In the genomic region with DNA sequence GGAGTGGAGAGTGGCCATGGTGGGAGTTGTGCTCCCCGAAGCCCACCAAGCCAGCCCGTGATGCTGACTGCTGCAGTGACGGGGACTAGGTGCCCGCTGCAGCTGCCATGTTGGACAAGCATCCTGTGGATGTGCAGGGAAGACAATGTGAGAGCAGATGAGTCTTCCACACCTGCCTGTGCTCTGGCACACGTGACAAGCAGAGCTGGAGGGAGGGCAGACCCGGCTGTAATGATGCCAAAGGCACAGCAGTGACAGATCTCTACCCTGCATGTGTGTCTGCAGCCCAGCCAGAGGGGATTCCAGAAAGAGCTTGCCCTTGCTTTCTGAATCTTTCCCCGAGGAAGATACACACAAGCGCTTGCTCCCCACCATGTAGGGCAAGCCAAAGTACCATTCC, we compare ENCODE assay signal across 28 mouse cellular contexts. TPM values are rescaled to one million over a fixed set of nuclear protein-coding genes. Genes with fewer than 3 reads are reported as not detected.
A peak's percentile ranks its signal among the peaks of the same experiment; 100 is the strongest.
DNase-seq lines count a peak whose midpoint lies in the region; ATAC-seq and TF ChIP-seq lines count a peak whose summit lies in the region.
"Had no signal": no experiment of that assay in that cellular context is flagged by ENCODE, and none has a peak within 500 bp of the region (broad histone marks: within the 10 kb centered on the region; RNA-seq: fewer than 3 reads in every experiment).

No protein-coding gene starts in this region.

- DNase-seq in thymus, adult 18-20 months = peak; percentile 40 to 64
- DNase-seq in thymus, adult 2 months = peak; percentile 52
- peak; percentile 48 to 74 for DNase-seq in thymus, postnatal 36 days
- DNase-seq in right cerebral cortex, postnatal 4 days = no peak
- DNase-seq: adrenal gland, postnatal 36 days; B cell, adult 2 months; cerebellum, adult 8-10 months; embryo, embryonic 11 days; gastrocnemius, adult 2 months; gastrocnemius, postnatal 36 days; heart, adult 18-20 months; heart, postnatal 36 days; kidney, adult 8-10 months; kidney, postnatal 10 days; lung, postnatal 36 days; right cerebral cortex, postnatal 25 days; spleen, adult 18-20 months had no signal

- no peak overlapping the region for H3K4me3 ChIP-seq in hindbrain, embryonic 16.5 days (ENCODE audit: low read length)
- H3K4me3 ChIP-seq in hindbrain, embryonic 12.5 days = no peak overlapping the region
- H3K4me3 ChIP-seq in thymus, adult 2 months (ENCODE audit: control insufficient read depth, insufficient read depth, low read length) = no peak overlapping the region
- H3K4me3 ChIP-seq: embryonic facial prominence, embryonic 12.5 days; gastrocnemius, adult 2 months; left cerebral cortex, adult 2 months; limb, embryonic 13.5 days; lung, embryonic 15.5 days; midbrain, embryonic 12.5 days had no signal

- H3K4me1 ChIP-seq in hindbrain, embryonic 16.5 days (ENCODE audit: control insufficient read depth, insufficient read depth, low read depth, low read length) = no peaks in the 10 kb centered on the region; the same call in 1 of the 2 replicates
- peaks cover 19% of the 10 kb centered on the region for H3K4me1 ChIP-seq in hindbrain, embryonic 12.5 days
- H3K4me1 ChIP-seq in thymus, adult 2 months (replicated peaks; ENCODE audit: control insufficient read depth, insufficient read depth, low read length) = peaks cover 60% of the 10 kb centered on the region
- H3K4me1 ChIP-seq: lung, embryonic 15.5 days had no signal

- no peak overlapping the region for H3K27ac ChIP-seq in hindbrain, embryonic 16.5 days (ENCODE audit: low read depth, low read length)
- no peak overlapping the region for H3K27ac ChIP-seq in hindbrain, embryonic 12.5 days
- peak overlapping the region; percentile 63; the same call in 1 of the 2 replicates for H3K27ac ChIP-seq in thymus, adult 2 months (ENCODE audit: control insufficient read depth, insufficient read depth, low read length)
- H3K27ac ChIP-seq: embryonic facial prominence, embryonic 12.5 days; gastrocnemius, adult 2 months; left cerebral cortex, adult 2 months; limb, embryonic 13.5 days; lung, embryonic 15.5 days; midbrain, embryonic 12.5 days had no signal

- no peak overlapping the region for H3K9ac ChIP-seq in hindbrain, embryonic 16.5 days (ENCODE audit: low read depth, low read length)
- H3K9ac ChIP-seq in hindbrain, embryonic 12.5 days = no peak overlapping the region
- H3K9ac ChIP-seq: embryonic facial prominence, embryonic 12.5 days; limb, embryonic 13.5 days; lung, embryonic 15.5 days; midbrain, embryonic 12.5 days had no signal

- H3K36me3 ChIP-seq in hindbrain, embryonic 16.5 days (ENCODE audit: control insufficient read depth, insufficient read depth, low read length) = peaks cover 2% of the 10 kb centered on the region; the same call in 1 of the 2 replicates
- peaks cover 9% of the 10 kb centered on the region; the same call in 1 of the 2 replicates for H3K36me3 ChIP-seq in hindbrain, embryonic 12.5 days
- H3K36me3 ChIP-seq in thymus, adult 2 months (ENCODE audit: control insufficient read depth, insufficient read depth, low read length) = no peaks in the 10 kb centered on the region; the same call in 1 of the 2 replicates
- H3K36me3 ChIP-seq: embryonic facial prominence, embryonic 12.5 days; limb, embryonic 13.5 days; lung, embryonic 15.5 days had no signal

- peak; percentile 24; the same call in 1 of the 2 replicates for ATAC-seq in hindbrain, embryonic 16.5 days
- no peak for ATAC-seq in hindbrain, embryonic 12.5 days (ENCODE audit: low FRiP score)
- ATAC-seq: forebrain, embryonic 16.5 days; intestine, embryonic 16.5 days had no signal

- 0 out of 2 replicates have a peak, but pooled peaks have one; percentile 33 for TF ChIP-seq CTCF in thymus, adult 2 months (IDR thresholded peaks at IDR 0.05; ENCODE audit: borderline replicate concordance, control insufficient read depth, extremely low read depth, insufficient read depth, low read length, poor library complexity)

- H3K9me3 ChIP-seq in hindbrain, embryonic 16.5 days (ENCODE audit: control insufficient read depth, low read length) = no peaks in the 10 kb centered on the region
- H3K9me3 ChIP-seq in hindbrain, embryonic 12.5 days (replicated peaks) = no peaks in the 10 kb centered on the region
- H3K9me3 ChIP-seq: embryonic facial prominence, embryonic 12.5 days; limb, embryonic 13.5 days; lung, embryonic 15.5 days; midbrain, embryonic 12.5 days had no signal

- WGBS in hindbrain, embryonic 16.5 days = 76% methylated on average over 8 of the region's 8 CpGs
- WGBS in hindbrain, embryonic 12.5 days = 89% methylated on average over 8 of the region's 8 CpGs
- 67% methylated on average over 8 of the region's 8 CpGs for whole genome bisulfite sequencing in thymus, adult 2 months

- no peaks in the 10 kb centered on the region for H3K27me3 ChIP-seq in hindbrain, embryonic 16.5 days (replicated peaks; ENCODE audit: control insufficient read depth, insufficient read depth, low read length)
- no peaks in the 10 kb centered on the region for H3K27me3 ChIP-seq in hindbrain, embryonic 12.5 days
- no peaks in the 10 kb centered on the region for H3K27me3 ChIP-seq in thymus, adult 2 months (ENCODE audit: control insufficient read depth, insufficient read depth, low read length)
- H3K27me3 ChIP-seq: embryonic facial prominence, embryonic 12.5 days; limb, embryonic 13.5 days; lung, embryonic 15.5 days; midbrain, embryonic 12.5 days had no signal

- TF ChIP-seq POLR2A in thymus, adult 2 months (IDR thresholded peaks at IDR 0.05; ENCODE audit: control insufficient read depth, extremely low read depth, insufficient read depth, low read length, poor library complexity) = no peak

- H3K4me2 ChIP-seq in hindbrain, embryonic 16.5 days (ENCODE audit: low read length) = no peak overlapping the region
- no peak overlapping the region for H3K4me2 ChIP-seq in hindbrain, embryonic 12.5 days (replicated peaks)
- H3K4me2 ChIP-seq: embryonic facial prominence, embryonic 12.5 days; heart, embryonic 11.5 days; limb, embryonic 13.5 days; liver, embryonic 11.5 days; lung, embryonic 15.5 days; midbrain, embryonic 12.5 days had no signal

RNA-seq across cellular contexts. Expression of a gene that starts 27.0 kb away (rescaled TPM):
- polyA plus RNA-seq in hindbrain, embryonic 16.5 days (2015; fragmentation: Nextera tagmentation; extraction: Ambion mirVana) = 20.0 and 27.8 TPM in 2 replicates
- 28.3 and 28.5 TPM in 2 replicates for polyA plus RNA-seq in hindbrain, embryonic 12.5 days (2016; fragmentation: Nextera tagmentation; extraction: Ambion mirVana)
- 36.8 and 40.9 TPM in 2 replicates for polyA plus RNA-seq in thymus, adult 2 months (2012; rRNA removed)
